Mouse (Mus musculus) CD4-positive, CD25-positive, alpha-beta regulatory T cell, adult 4 months (primary cell): Measurements from ENCODE around the gene Cygb. TPM values are rescaled to one million over a fixed set of nuclear protein-coding genes. Genes with fewer than 3 reads are reported as not detected.
"Not testable (repeated sequence)": the region's sequence is repeated elsewhere in the genome, so short reads cannot be mapped to it uniquely, and the experiment has no call there.

Experiments
- ATAC-seq: one replicate; pipeline ENCODE4 v1.8.0; 2017
- polyA plus RNA-seq, 2 experiments: library from polyadenylated mRNA; unstranded; fragments of 100-300 nt; shearing (Covaris generic); gene quantifications; one replicate each; pipeline ENCODE4 v1.2.1; 2017

The Cygb gene
- polyA plus RNA-seq, result not detected

GRCm38 (mm10) chr11:116654255-116654821, at the start of gene Cygb:
Gene Cygb (minus strand): TSS chr11:116654313.
- ATAC-seq, result no peak

DNA sequence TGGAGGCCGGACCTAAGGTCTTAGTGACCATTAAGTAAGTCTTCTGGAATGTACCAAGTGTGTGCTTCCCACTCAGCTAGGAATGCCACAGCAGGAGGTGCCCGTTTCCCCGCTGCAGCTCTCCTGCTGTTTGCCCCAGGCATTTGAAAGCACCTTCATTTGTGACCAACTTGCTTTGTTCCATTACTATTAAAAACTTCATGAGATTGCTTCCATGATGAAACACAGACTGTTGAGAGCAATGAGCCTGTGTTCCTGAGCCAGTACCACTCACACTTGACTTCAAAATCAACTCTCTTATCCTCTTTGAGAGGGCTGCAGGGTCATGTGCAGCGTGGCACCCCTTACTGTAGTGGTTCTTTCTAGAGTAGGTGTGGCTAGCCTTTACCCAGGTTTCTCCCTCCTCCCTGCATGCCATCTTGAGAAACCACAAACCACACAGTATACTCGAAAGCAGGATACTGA, 47.3 kb upstream of the Cygb start:
- no peak for ATAC-seq

DNA sequence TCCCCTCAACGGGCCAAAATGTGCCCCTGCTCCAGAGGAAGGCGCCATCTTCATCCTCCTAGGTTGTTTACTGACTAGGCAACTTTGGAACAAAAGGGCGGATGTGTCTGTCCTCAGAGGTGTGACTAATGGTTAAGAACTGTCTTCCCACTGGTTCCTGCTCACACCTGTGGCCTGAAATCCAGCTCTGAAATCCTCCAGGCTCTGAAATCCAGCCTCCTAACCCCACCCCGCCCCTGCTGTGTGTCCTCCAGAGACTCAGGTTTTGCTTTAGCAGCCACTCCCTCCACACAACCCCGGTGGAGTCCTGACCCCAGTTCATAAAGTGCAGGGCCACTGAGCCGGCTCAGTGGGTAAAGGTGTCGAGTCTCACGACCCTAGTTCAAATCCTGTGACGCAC, 43.4 kb upstream of the Cygb start:
- no peak for ATAC-seq

DNA sequence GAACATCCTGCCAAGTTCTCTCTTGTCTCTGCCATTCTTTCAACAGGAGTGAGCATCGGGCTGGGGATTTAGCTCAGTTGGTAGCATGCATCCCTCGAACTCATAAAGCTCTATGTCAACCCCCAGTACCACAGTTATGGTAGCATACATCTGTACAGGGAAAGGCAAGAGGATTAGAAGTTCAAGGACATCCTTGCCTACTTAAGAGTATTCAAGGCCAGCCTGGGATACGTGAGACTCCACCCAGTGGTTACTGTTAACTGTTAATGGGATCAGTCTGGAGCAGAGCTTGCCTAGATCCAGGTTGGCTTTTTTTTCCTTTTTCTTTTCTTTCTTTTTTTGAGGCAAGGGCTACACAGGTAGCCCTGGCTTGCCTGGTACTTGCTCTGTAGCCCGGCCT, 42.3 kb upstream of the Cygb start:
- ATAC-seq, result no peak

- ATAC-seq, result no peak
Measured at GRCm38 (mm10) chr11:116695194-116695880, 41.2 kb upstream of the Cygb start.

DNA sequence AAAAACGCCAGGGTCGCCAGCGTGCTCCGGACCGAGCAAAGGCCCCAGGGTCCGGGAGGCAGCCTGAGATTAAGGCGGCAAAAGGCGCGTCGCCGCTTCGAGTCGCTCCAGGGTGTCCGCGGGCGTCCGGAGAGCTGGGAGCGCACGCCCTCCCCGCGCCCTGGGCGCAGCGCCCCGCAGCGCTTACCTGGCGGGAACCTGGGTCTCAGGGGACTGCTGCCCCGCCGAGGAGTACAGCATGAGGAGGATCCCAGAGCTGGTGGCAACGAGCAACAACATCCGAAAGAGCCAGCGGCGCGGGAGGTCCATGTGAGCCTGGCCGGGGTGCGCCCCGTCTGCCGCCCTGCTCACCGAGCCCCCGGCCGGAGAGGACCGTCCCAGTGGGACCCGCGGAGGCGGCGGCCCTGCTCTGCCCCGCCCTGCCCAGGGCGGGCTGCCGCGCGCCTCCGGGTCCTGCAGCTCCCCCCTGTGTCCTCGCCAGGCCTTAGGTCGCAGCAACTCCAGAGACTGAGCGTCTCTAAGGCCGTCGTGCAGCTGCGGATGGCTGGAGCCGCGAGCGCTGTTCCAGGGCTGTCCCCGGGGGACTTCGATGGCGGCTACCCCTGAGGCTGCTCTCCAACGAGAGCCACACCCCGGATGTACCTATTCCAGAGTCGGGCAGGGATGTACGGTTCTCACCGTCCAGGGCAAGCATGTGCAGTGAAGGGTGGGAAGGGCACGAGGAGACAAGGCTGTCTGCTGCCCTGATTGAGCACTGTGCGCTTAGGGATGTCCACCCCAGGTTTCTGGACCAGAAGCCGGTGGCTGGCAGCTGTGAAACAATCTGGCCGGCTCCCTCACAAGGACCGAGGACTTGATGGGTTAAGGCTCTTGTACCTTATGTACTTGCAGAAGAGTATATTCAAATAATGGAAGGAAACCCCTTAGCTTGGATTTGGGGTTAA, 40.4 kb upstream of the Cygb start:
- no peak for ATAC-seq

DNA sequence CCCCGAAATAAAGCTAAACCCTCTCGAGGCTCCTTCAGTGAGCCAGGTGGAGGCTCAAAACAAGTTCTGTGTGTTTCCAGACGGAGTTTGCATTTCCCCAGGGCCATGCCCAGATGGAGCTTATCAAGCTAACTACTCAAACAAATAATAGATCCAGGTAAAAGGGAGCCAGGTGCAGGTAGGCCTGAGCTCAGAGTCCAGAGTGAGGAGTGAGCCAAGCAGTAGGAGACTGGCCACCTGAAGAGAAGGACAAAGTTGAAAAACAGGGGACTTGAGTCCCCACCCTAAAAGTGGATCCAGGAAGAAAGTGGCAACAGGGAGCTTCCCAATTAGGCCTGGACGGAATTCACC, 39.8 kb upstream of the Cygb start:
- ATAC-seq, result no peak

DNA sequence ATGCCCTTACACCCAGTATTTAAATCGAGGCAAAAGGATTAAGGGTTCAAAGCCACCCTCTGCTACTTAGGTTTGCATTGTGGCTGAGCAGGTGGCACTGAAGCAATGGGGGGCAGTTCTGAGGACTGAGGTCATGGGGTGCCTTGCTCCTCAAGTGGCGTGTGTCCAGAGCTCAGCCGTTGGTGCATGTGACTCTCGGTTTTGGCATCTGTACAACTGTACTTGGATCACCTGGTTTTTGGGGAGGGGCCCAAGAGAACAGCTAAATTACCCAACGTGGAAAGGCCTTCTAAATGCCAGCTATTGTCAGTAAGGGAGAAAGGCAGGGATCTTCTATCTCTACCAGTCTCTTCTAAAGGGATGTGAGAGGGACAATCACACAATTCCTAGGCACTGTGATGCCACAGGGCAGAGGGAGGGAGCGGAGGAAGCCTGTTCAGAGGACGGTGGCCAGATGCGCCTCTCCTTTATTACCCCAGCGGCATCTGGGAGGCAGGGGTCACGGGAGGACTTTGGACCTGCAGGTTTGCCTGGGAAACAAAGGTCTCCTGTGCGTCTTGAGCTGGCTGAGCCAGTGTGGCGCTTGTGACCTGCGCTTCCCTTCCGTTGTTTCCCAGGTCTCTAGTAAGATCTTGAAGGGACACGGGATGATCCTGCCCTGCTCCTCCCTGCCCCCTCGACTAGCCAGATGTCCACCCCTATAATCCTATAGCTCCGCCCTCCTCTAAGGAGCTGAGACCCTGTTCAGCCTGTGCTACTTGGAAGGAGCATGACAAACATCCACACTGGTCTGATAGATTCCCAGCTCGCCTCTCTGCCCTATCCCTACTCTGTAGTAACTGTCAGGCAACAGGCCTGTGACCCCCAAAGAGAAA, 36.8 kb upstream of the Cygb start:
- no peak for ATAC-seq

DNA sequence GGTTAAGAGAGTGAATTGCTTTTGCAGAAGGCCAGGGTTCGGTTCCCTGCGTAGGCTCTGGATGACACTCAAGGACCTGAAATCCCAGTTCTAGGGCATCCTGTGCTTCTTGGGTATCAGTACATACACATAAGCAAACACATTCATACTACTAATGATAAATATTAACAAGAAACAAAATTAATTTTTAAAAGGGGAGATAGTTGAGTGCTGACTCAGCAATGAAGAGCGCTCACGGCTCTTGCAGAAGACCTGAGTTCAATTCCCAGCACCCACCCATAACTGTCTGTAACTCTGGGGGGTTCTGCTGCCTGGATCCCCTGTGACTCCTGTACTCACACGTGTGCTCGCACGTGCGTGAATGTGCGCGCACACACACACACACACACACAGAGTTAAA, 35.5 kb upstream of the Cygb start:
- ATAC-seq, result no peak

DNA sequence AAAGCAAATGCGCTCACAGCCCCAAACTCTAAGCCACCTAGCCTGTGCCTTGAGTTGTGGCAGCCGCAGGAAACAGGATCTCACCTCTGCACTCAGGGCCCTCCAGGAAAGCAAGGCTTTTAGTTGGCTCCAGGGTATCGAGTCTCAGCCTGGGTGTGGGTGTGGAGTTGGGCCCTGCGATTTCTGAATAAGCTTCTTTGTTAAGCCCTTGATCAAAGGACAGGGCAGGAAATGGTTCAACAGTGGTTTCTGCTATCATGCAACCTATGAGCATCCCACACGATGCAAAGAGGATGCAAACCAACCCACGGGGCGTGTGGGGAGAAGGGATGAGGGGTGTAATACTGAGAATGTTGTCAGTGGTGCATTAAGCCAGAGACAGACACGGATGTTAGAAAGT, 33.8 kb upstream of the Cygb start:
- peak; percentile 88 for ATAC-seq

- ATAC-seq, result no peak
Measured at GRCm38 (mm10) chr11:116685729-116686128, 31.6 kb upstream of the Cygb start.

- ATAC-seq, result no peak
Measured at GRCm38 (mm10) chr11:116683777-116684176, 29.7 kb upstream of the Cygb start.

DNA sequence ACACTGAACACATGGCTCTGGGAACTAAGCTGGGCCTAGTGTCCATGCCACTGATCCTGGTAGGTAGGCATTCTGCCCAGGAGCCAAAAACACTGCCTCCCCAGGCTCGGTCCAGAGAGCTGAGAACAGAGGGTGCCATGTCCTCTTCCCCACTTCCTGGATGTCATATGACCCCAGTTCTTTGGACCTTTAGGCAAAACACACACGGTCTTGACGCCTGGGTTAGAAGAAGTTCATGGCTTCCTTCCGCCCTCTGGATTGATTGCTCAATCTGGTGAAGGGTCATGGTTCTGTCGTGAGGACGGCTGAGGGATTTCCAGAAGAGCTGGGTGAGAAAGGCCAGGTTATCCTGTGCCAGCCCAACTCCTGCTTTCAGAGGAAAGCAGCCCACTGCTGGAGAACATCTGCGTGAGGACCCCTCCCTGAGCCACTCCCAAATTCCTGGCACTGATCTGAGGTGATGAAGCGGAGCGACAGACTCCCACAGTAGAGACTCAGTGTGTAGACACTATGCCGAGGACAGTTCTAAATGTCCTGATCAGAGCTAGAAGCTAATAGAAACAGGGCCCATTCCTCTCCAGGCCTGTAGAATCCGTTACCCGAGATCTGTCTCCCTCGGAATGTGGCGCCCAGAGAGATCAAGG, 28.5 kb upstream of the Cygb start:
- no peak for ATAC-seq

DNA sequence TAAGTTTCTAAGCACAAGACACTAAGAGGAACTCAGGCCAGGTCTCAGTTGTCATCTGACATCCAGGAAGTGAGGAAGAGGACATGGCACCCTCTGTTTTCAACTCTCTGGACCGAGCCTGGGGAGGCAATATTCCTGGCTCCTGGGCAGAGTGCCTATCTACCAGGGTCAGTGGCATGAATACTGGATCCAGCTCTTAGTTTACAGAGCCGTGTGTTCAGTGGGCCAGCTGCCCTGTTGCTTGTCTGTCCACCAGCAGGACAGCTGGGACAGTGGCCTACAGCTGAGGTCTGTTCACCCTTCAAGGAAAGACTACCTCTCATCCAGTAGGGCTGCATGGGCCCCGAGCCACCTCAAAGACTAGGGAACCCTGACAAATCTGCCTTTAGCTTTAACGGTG, 27.0 kb upstream of the Cygb start:
- ATAC-seq, result no peak

GRCm38 (mm10) chr11:116680321-116681091, 26.4 kb upstream of the Cygb start:
- ATAC-seq, result no peak

DNA sequence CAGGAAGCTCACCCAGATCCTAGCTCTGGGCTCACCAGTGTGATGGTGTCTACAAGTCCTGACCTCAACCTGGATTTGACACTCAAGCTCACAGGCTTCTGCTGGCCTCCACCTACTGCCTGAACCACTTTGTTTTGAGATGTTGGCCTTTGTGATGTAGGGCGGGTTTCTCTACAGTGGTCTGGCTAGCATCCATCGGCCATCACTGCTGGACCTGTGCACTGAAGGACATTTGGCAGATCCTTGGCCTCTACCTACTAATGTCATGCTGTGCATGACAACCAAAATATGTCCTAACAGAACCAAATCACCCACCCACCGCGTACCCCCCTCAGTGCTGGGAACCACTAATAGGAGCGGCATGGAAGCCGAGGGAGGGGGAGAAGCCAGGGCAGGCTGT, 25.0 kb upstream of the Cygb start:
- ATAC-seq, result no peak

DNA sequence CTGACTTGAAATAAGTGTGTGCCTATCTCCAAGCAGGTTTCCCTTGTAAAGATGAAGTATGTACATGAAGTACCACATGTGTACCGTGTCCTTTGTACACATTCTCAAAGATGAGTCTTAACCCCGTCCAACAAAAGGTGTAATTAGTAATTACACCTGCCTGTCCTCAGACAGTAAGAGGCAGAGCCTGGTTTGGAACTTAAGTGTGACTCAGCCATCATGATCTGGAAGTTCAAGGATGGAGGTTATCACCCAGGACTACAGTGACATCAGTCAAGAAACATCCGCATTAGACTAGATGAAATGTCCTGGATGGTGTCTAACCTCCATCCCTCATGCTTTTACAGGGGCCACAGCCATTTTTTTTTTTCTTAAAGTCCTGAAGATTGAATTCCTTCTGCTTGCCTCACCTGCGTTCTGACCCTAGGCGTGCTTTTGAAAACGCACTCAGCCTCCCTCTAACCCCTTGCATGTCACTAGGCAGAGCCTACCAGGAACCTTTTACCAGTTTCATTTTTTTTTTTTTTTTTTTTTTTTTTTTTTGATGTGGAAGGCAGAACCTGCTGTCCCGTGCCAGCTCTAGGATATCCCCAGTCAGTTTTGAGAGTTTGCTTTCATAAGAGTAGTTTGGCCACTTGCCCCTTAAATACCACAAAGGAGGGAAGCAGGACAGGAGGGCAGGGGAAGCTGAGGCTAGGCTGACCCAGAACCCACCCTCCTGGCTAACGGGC, 23.8 kb upstream of the Cygb start:
- no peak for ATAC-seq

DNA sequence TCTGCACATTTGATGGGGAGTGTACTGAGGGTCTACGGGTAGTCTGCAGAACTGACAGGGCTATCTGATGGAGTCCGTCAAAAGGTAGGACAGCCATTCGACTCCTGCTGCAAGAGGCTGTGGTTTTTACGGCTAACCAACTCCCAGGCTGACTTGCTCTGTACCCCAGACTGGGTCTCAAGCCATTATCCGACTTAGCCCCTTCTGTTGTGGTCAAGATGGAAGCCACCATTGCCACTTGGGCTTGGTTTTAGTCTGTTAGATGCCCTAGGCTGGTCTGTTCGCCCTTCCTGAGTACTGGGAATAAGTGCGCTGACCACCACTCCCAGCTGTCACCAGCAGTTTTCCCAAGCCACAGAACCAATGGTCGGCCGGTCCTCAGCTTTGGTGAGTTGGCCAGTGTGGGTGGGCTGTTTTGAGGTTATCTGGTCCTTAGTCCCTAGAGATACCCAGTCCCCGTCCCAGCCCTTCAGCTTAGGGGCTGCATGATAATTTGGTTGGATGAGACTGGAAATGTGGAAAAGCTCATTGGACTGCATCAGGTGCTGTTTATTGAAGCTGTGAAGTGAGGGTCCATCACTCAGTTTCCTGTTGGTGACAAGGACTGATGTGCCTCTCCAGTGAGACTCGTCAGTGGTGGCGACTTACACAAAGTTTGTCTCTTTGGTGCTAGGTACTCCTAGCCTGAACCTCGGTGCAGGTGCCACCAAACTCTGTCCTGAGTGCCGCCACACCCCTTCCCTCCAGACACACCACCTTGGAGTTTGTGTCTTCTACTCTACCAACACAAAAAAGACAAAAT, 22.3 kb upstream of the Cygb start:
- no peak for ATAC-seq

GRCm38 (mm10) chr11:116675429-116675828, 21.3 kb upstream of the Cygb start:
- ATAC-seq, result not testable (repeated sequence)
